Mouse (Mus musculus) liver, postnatal 0 days (tissue): ENCODE measurements around the gene Gng13. TPM values are rescaled to one million over a fixed set of nuclear protein-coding genes. Genes with fewer than 3 reads are reported as not detected.

Experiments
- ATAC-seq: fragments of 200-750 bp; cut with Nextera tagmentation; 2 replicates; pipeline ENCODE4 v1.8.0; 2017; ENCODE audit warnings: mild to moderate bottlenecking, moderate library complexity
- DNase-seq: peaks from one replicate; pipeline ENCODE4 v3.0.0-alpha.2; 2016
- H3K27ac ChIP-seq: fragments of 300-500 bp; sonication (generic); 2 replicates; pipeline ENCODE4 v1.5.1; 2014; ENCODE audit warnings: antibody characterized with exemption, moderate library complexity, mild to moderate bottlenecking, low read depth
- H3K27me3 ChIP-seq: fragments of 300-500 bp; sonication (generic); 2 replicates; pipeline ENCODE4 v1.6.1; 2014; ENCODE audit warnings: low read length, control low read depth, mixed read lengths; ENCODE audit not compliant: insufficient read depth
- H3K36me3 ChIP-seq: fragments of 300-500 bp; sonication (generic); replicated peaks from 2 replicates; pipeline ENCODE4 v1.6.1; 2014; ENCODE audit warnings: mild to moderate bottlenecking, control low read depth, low read length, moderate library complexity, mixed read lengths; ENCODE audit not compliant: insufficient read depth
- H3K4me1 ChIP-seq: fragments of 300-500 bp; sonication (generic); 2 replicates; pipeline ENCODE4 v1.6.1; 2014; ENCODE audit warnings: antibody characterized with exemption, mild to moderate bottlenecking, control low read depth; ENCODE audit not compliant: insufficient read depth
- H3K4me2 ChIP-seq: fragments of 300-500 bp; sonication (generic); 2 replicates; pipeline ENCODE4 v1.6.1; 2014; ENCODE audit warnings: low read depth, mild to moderate bottlenecking, low read length, moderate library complexity, mixed read lengths
- H3K4me3 ChIP-seq: fragments of 300-500 bp; sonication (generic); 2 replicates; pipeline ENCODE4 v1.5.1; 2014; ENCODE audit warnings: low read depth, low read length
- H3K9ac ChIP-seq: fragments of 300-500 bp; sonication (generic); replicated peaks from 2 replicates; pipeline ENCODE4 v1.6.1; 2014; ENCODE audit warnings: mild to moderate bottlenecking, moderate library complexity
- H3K9me3 ChIP-seq: fragments of 300-500 bp; sonication (generic); 2 replicates; pipeline ENCODE4 v1.6.1; 2016; ENCODE audit warnings: mild to moderate bottlenecking, control low read depth, low read length, mixed read lengths
- CTCF ChIP-seq: sonication (generic); IDR thresholded peaks from 2 replicates; pipeline ENCODE4 v1.5.1; 2016; ENCODE audit warnings: antibody characterized with exemption, low read depth
- EP300 ChIP-seq: IDR thresholded peaks from 2 replicates; pipeline ENCODE4 v1.6.1; 2016; ENCODE audit warnings: antibody characterized with exemption, low read depth, mild to moderate bottlenecking
- WGBS: fragments of 180-500 bp; shearing (Covaris S2); extraction: QIAGEN DNeasy Blood & Tissue Kit; methylation state at CpG from one replicate; pipeline ENCODE4 v1.1.7; 2014; ENCODE audit not compliant: insufficient replicate concordance; 5-methylcytosine and 5-hydroxymethylcytosine counted together
- polyA plus RNA-seq: library from polyadenylated mRNA; unstranded; fragments of >200 nt; fragmentation: Nextera tagmentation; extraction: Ambion mirVana; gene quantifications from 2 replicates; pipeline ENCODE4 v1.2.1, GENCODE M21; 2015

Gene Gng13
- polyA plus RNA-seq, 1 experiment from 2014 or later, result 0.39 TPM

DNA sequence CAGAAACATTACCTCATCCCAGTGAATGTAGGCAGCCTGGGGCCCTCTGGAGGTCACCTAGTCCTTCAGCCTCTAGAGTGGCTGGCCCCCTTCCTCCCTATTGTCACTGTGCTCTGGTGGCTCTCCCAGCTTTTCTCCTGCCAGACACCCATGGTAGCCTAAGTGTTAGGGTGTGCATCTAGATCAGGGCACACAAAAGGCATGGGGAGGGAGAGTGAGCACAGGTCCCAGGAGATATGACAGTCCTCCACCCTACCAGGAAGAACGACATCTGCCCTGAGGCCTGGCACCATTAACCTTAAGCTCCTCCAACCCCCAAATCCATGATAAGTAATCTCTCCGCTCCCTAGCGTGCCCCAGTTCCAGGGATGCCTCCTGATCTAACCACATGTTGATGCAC lies 1.3 kb upstream of the Gng13 start:
- H3K4me1 ChIP-seq, result peaks cover 3% of the 10 kb centered on the region; the same call in 1 of the 2 replicates
- peaks cover 22% of the 10 kb centered on the region for H3K27me3 ChIP-seq
- ATAC-seq, result no peak

DNA sequence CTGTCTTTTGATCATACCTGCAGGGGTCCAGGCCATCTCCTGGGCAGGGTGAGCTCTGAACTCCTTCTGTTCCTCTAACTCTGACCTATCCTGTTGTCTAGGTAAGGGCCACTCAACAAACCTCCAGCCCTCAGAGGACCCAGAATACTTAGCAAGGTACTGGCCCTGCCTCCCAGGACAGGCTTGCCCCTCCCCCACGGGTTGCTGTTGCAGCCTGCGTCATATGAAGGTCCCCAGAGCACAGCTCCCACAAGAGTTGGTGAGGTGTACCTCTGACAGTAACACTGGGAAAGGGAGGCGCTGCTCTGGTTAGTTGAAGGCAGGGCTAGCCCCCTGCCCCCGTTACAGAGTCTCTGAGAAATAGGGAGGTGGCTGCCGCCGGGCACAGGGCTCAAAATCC lies 841 bp upstream of the Gng13 start:
- 9% methylated on average over 6 of the region's 6 CpGs for WGBS
- no peak for DNase-seq

More for the DNA sequence above, 1.3 kb upstream of the Gng13 start:
- TF ChIP-seq CTCF, result no peak
- TF ChIP-seq EP300, result no peak
- no peak overlapping the region for H3K4me3 ChIP-seq
- no peak overlapping the region for H3K9ac ChIP-seq
- no peak overlapping the region for H3K27ac ChIP-seq
- DNase-seq, result no peak
- H3K36me3 ChIP-seq, result no peaks in the 10 kb centered on the region; the same call in none of the 2 replicates
- H3K4me2 ChIP-seq, result no peak overlapping the region
- no peaks in the 10 kb centered on the region for H3K9me3 ChIP-seq
- 50% methylated on average over 3 of the region's 3 CpGs for WGBS

GRCm38 (mm10) chr17:25717691-25718090 lies 720 bp downstream of the Gng13 start:
- no peak overlapping the region for H3K27ac ChIP-seq
- H3K36me3 ChIP-seq, result no peaks in the 10 kb centered on the region; the same call in none of the 2 replicates
- peak overlapping the region; percentile 29; the same call in 1 of the 2 replicates for H3K4me3 ChIP-seq
- no peak for ATAC-seq
- no peak for TF ChIP-seq EP300
- TF ChIP-seq CTCF, result no peak
- H3K4me2 ChIP-seq, result peak overlapping the region; percentile 59
- H3K9me3 ChIP-seq, result no peaks in the 10 kb centered on the region
- H3K27me3 ChIP-seq, result peaks cover 22% of the 10 kb centered on the region
- H3K9ac ChIP-seq, result no peak overlapping the region
- peaks cover 3% of the 10 kb centered on the region; the same call in 1 of the 2 replicates for H3K4me1 ChIP-seq
- DNase-seq, result no peak
- WGBS, result 14% methylated on average over 6 of the region's 6 CpGs

More for the DNA sequence above, 841 bp upstream of the Gng13 start:
- ATAC-seq, result no peak
- no peak overlapping the region for H3K4me2 ChIP-seq
- no peak overlapping the region for H3K4me3 ChIP-seq
- no peak for TF ChIP-seq EP300
- no peak overlapping the region for H3K9ac ChIP-seq
- H3K36me3 ChIP-seq, result no peaks in the 10 kb centered on the region; the same call in none of the 2 replicates
- H3K27me3 ChIP-seq, result peaks cover 22% of the 10 kb centered on the region
- H3K27ac ChIP-seq, result no peak overlapping the region
- H3K4me1 ChIP-seq, result peaks cover 3% of the 10 kb centered on the region; the same call in 1 of the 2 replicates
- H3K9me3 ChIP-seq, result no peaks in the 10 kb centered on the region

GRCm38 (mm10) chr17:25721476-25721875 lies 4.5 kb downstream of the Gng13 start:
- Histone ChIP-seq H3K4me3 (no peak overlapping the region), H3K9ac (no peak overlapping the region), H3K27ac (no peak overlapping the region), H3K27me3 (peaks cover 13% of the 10 kb centered on the region), H3K4me2 (no peak overlapping the region), H3K36me3 (no peaks in the 10 kb centered on the region; the same call in none of the 2 replicates), H3K4me1 (peaks cover 7% of the 10 kb centered on the region; the same call in 1 of the 2 replicates), H3K9me3 (no peaks in the 10 kb centered on the region)
- DNase-seq, result no peak
- 89% methylated on average over 5 of the region's 5 CpGs for WGBS
- TF ChIP-seq EP300, result no peak
- no peak for TF ChIP-seq CTCF
- ATAC-seq, result no peak

DNA sequence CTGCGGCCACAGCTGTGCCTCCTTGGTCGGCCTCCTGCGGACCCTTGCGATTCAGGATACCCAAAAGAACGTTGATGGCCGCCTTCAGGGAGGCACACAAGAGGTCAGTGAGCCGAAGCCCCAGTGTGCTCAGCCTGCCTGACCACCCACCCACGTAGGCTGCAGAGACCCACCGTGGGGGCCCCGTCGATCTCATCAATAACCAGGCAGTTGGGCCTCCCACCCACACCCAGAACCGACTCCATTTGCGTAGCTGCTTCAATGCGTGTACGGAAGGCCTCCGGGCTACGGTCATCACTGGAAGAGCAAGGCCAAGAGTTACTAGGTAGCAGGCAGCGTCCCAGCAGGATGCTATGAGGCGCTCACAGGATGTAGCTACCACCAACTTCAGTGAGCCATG lies 6.5 kb downstream of the Gng13 start:
- Histone ChIP-seq H3K4me1 (peaks cover 16% of the 10 kb centered on the region), H3K36me3 (no peaks in the 10 kb centered on the region; the same call in none of the 2 replicates), H3K9me3 (no peaks in the 10 kb centered on the region), H3K27ac (no peak overlapping the region), H3K27me3 (no peaks in the 10 kb centered on the region), H3K9ac (no peak overlapping the region), H3K4me2 (no peak overlapping the region), H3K4me3 (no peak overlapping the region)
- DNase-seq (no peak), ATAC-seq (no peak)
- TF ChIP-seq EP300, result no peak
- no peak for TF ChIP-seq CTCF
- WGBS, result 94% methylated on average over 19 of the region's 19 CpGs

GRCm38 (mm10) chr17:25723919-25724318 lies 6.9 kb downstream of the Gng13 start:
- H3K9ac ChIP-seq, result no peak overlapping the region; the same call in 1 of the 2 replicates
- WGBS, result 86% methylated on average over 7 of the region's 7 CpGs

More at GRCm38 (mm10) chr17:25723919-25724318, 6.9 kb downstream of the Gng13 start:
- no peak overlapping the region for H3K27ac ChIP-seq
- no peaks in the 10 kb centered on the region for H3K9me3 ChIP-seq
- no peak overlapping the region for H3K4me3 ChIP-seq
- no peak for DNase-seq
- H3K4me2 ChIP-seq, result no peak overlapping the region
- H3K4me1 ChIP-seq, result peaks cover 18% of the 10 kb centered on the region
- H3K27me3 ChIP-seq, result no peaks in the 10 kb centered on the region
- no peak for ATAC-seq
- TF ChIP-seq EP300, result no peak
- peak; percentile 45 for TF ChIP-seq CTCF
- H3K36me3 ChIP-seq, result no peaks in the 10 kb centered on the region; the same call in none of the 2 replicates
